Mouse (Mus musculus): ENCODE measurements around the gene Hid1. TPM values are rescaled to one million over a fixed set of nuclear protein-coding genes. Genes with fewer than 3 reads are reported as not detected.
A peak's percentile ranks its signal among the peaks of the same experiment; 100 is the strongest.

Hid1 gene
- polyA plus RNA-seq, 1 experiment = 45.0 TPM

GRCm38 (mm10) chr11:115366039-115366705 is 1.4 kb downstream of the Hid1 start:
- 24% methylated on average over 7 of the region's 7 CpGs for WGBS
- TF ChIP-seq CTCF (IDR thresholded peaks at IDR 0.05; ENCODE audit: insufficient read depth, low read length) (no peak), POLR2A (IDR thresholded peaks at IDR 0.05; ENCODE audit: borderline replicate concordance, extremely low read depth, low read depth, low read length) (no peak)
- no peak for DNase-seq
- Histone ChIP-seq H3K4me1 (ENCODE audit: control insufficient read depth, insufficient read depth, low read length) (peaks cover 11% of the 10 kb centered on the region), H3K4me3 (replicated peaks; ENCODE audit: extremely low read depth, low read depth, low read length) (no peak overlapping the region)

GRCm38 (mm10) chr11:115364136-115364535 is 3.4 kb downstream of the Hid1 start:
- TF ChIP-seq CTCF (IDR thresholded peaks at IDR 0.05; ENCODE audit: insufficient read depth, low read length) = no peak
- no peak for TF ChIP-seq POLR2A (IDR thresholded peaks at IDR 0.05; ENCODE audit: borderline replicate concordance, extremely low read depth, low read depth, low read length)
- H3K4me1 ChIP-seq (ENCODE audit: control insufficient read depth, insufficient read depth, low read length) = peaks cover 13% of the 10 kb centered on the region
- H3K4me3 ChIP-seq (replicated peaks; ENCODE audit: extremely low read depth, low read depth, low read length) = no peak overlapping the region
- DNase-seq = no peak
- WGBS = 86% methylated on average over 3 of the region's 3 CpGs

DNA sequence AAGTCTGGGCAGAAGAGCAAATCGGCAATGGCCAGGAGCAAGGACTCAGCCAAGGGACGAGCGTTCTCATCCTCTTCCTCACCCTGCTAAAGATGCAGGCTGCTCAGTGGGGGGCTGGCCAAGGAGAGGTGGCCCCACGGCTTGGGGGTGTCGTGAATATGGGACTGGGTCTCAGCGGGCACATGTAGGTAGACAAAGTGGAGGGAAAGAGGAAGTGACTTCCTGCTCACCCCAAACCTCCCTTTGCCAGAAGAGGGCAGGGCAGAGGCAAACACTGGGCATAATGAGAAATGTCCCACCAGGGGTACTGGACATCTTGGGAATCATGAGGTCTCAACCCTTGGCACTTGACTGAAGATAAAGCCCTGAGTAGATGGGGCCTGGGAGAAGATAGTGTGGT is 7.8 kb downstream of the Hid1 start:
- 37% methylated on average over 6 of the region's 6 CpGs for WGBS
- H3K4me3 ChIP-seq (replicated peaks; ENCODE audit: extremely low read depth, low read depth, low read length) = no peak overlapping the region
- no peak for DNase-seq
- TF ChIP-seq POLR2A (IDR thresholded peaks at IDR 0.05; ENCODE audit: borderline replicate concordance, extremely low read depth, low read depth, low read length) = no peak
- TF ChIP-seq CTCF (IDR thresholded peaks at IDR 0.05; ENCODE audit: insufficient read depth, low read length) = peak; percentile 39; the same call in 1 of the 2 replicates
- H3K4me1 ChIP-seq (ENCODE audit: control insufficient read depth, insufficient read depth, low read length) = peaks cover 9% of the 10 kb centered on the region

GRCm38 (mm10) chr11:115359293-115359692 is 8.3 kb downstream of the Hid1 start:
- DNase-seq = no peak
- WGBS = 32% methylated on average over 3 of the region's 3 CpGs
- peaks cover 9% of the 10 kb centered on the region for H3K4me1 ChIP-seq (ENCODE audit: control insufficient read depth, insufficient read depth, low read length)
- TF ChIP-seq CTCF (IDR thresholded peaks at IDR 0.05; ENCODE audit: insufficient read depth, low read length) = no peak
- TF ChIP-seq POLR2A (IDR thresholded peaks at IDR 0.05; ENCODE audit: borderline replicate concordance, extremely low read depth, low read depth, low read length) = no peak
- H3K4me3 ChIP-seq (replicated peaks; ENCODE audit: extremely low read depth, low read depth, low read length) = no peak overlapping the region

GRCm38 (mm10) chr11:115358468-115358867 is 9.1 kb downstream of the Hid1 start:
- no peak overlapping the region for H3K4me3 ChIP-seq (replicated peaks; ENCODE audit: extremely low read depth, low read depth, low read length)
- peaks cover 9% of the 10 kb centered on the region for H3K4me1 ChIP-seq (ENCODE audit: control insufficient read depth, insufficient read depth, low read length)
- 11% methylated on average over 5 of the region's 5 CpGs for WGBS
- no peak for TF ChIP-seq POLR2A (IDR thresholded peaks at IDR 0.05; ENCODE audit: borderline replicate concordance, extremely low read depth, low read depth, low read length)
- DNase-seq = peak; percentile 74

GRCm38 (mm10) chr11:115354183-115354582 is 13.4 kb downstream of the Hid1 start:
- peak; percentile 45 for DNase-seq

DNA sequence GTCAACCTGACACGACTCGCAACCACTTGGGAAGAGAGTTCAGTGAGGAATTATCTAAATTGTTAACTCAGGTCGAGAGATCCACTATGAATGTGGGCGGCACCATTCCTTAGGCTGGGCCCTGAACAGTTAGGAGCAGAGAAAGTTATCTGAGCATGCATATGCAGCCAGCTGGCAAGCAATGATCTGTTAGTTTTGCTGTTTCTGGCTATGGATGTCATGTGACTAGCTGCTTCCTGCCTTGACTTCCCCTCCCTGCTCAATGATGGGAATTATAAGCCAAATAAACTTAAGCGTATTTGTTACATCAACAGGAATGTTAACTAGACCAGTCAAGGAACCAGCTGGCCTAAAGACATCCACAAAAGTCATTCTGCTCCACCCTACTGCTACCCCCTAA is 14.2 kb downstream of the Hid1 start:
- TF ChIP-seq POLR2A (IDR thresholded peaks at IDR 0.05; ENCODE audit: borderline replicate concordance, extremely low read depth, low read depth, low read length) = no peak
- TF ChIP-seq CTCF (IDR thresholded peaks at IDR 0.05; ENCODE audit: insufficient read depth, low read length) = no peak
- no peaks in the 10 kb centered on the region; the same call in 1 of the 2 replicates for H3K4me1 ChIP-seq (ENCODE audit: control insufficient read depth, insufficient read depth, low read length)
- no peak overlapping the region for H3K4me3 ChIP-seq (replicated peaks; ENCODE audit: extremely low read depth, low read depth, low read length)
- WGBS = 79% methylated on average over 5 of the region's 5 CpGs
- DNase-seq = no peak

More at GRCm38 (mm10) chr11:115354183-115354582, 13.4 kb downstream of the Hid1 start:
- H3K4me1 ChIP-seq (ENCODE audit: control insufficient read depth, insufficient read depth, low read length) = peaks cover 7% of the 10 kb centered on the region
- no peak overlapping the region for H3K4me3 ChIP-seq (replicated peaks; ENCODE audit: extremely low read depth, low read depth, low read length)
- TF ChIP-seq CTCF (IDR thresholded peaks at IDR 0.05; ENCODE audit: insufficient read depth, low read length) (peak; percentile 90), POLR2A (IDR thresholded peaks at IDR 0.05; ENCODE audit: borderline replicate concordance, extremely low read depth, low read depth, low read length) (no peak)
- 9% methylated on average over 8 of the region's 8 CpGs for WGBS

- Histone ChIP-seq H3K4me3 (replicated peaks; ENCODE audit: extremely low read depth, low read depth, low read length) (no peak overlapping the region), H3K4me1 (ENCODE audit: control insufficient read depth, insufficient read depth, low read length) (no peaks in the 10 kb centered on the region)
- WGBS = 57% methylated on average over 4 of the region's 4 CpGs
- TF ChIP-seq CTCF (IDR thresholded peaks at IDR 0.05; ENCODE audit: insufficient read depth, low read length) = no peak
- TF ChIP-seq POLR2A (IDR thresholded peaks at IDR 0.05; ENCODE audit: borderline replicate concordance, extremely low read depth, low read depth, low read length) = no peak
- DNase-seq = no peak
Measured at GRCm38 (mm10) chr11:115349976-115350375, 17.6 kb downstream of the Hid1 start.

- TF ChIP-seq POLR2A (IDR thresholded peaks at IDR 0.05; ENCODE audit: borderline replicate concordance, extremely low read depth, low read depth, low read length) (no peak), CTCF (IDR thresholded peaks at IDR 0.05; ENCODE audit: insufficient read depth, low read length) (no peak)
- no peak for DNase-seq
- 65% methylated on average over 17 of the region's 17 CpGs for WGBS
- H3K4me1 ChIP-seq (ENCODE audit: control insufficient read depth, insufficient read depth, low read length) = no peaks in the 10 kb centered on the region
- no peak overlapping the region for H3K4me3 ChIP-seq (replicated peaks; ENCODE audit: extremely low read depth, low read depth, low read length)
Measured at GRCm38 (mm10) chr11:115348681-115349248, 18.8 kb downstream of the Hid1 start.

GRCm38 (mm10) chr11:115345515-115345914 is 22.0 kb downstream of the Hid1 start:
- TF ChIP-seq CTCF (IDR thresholded peaks at IDR 0.05; ENCODE audit: insufficient read depth, low read length) = no peak
- no peak for TF ChIP-seq POLR2A (IDR thresholded peaks at IDR 0.05; ENCODE audit: borderline replicate concordance, extremely low read depth, low read depth, low read length)
- Histone ChIP-seq H3K4me1 (ENCODE audit: control insufficient read depth, insufficient read depth, low read length) (no peaks in the 10 kb centered on the region), H3K4me3 (replicated peaks; ENCODE audit: extremely low read depth, low read depth, low read length) (no peak overlapping the region)
- WGBS = 32% methylated on average over 7 of the region's 7 CpGs
- no peak for DNase-seq

All from lung, adult 2 months (tissue).